Mouse (Mus musculus) liver, postnatal 0 days (tissue): ENCODE measurements around the gene Socs2.

Experiments used
- CTCF ChIP-seq: sonication (generic); IDR thresholded peaks from 2 replicates; pipeline ENCODE4 v1.5.1; 2016; ENCODE audit warnings: antibody characterized with exemption, low read depth
- EP300 ChIP-seq: IDR thresholded peaks from 2 replicates; pipeline ENCODE4 v1.6.1; 2016; ENCODE audit warnings: antibody characterized with exemption, low read depth, mild to moderate bottlenecking

- TF ChIP-seq CTCF (no peak), EP300 (no peak)
Measured at GRCm38 (mm10) chr10:95396356-95396755, 20.6 kb downstream of the Socs2 start.
